Mouse (Mus musculus): ENCODE results near the gene Dgkb.

- TF ChIP-seq GATA1 (IDR thresholded peaks at IDR 0.05; ENCODE audit: borderline replicate concordance, low read length), result no peak
- TF ChIP-seq FLI1 (IDR thresholded peaks at IDR 0.05; ENCODE audit: low read length), result no peak
These were observed 525.1 kb downstream of the Dgkb start for GRCm38 (mm10) chr12:38342657-38343056.

All from megakaryocyte, embryonic 14.5 days (primary cell).